Mouse (Mus musculus) liver, embryonic 14.5 days (tissue): ENCODE measurements around the gene Hivep3. TPM values are rescaled to one million over a fixed set of nuclear protein-coding genes. Genes with fewer than 3 reads are reported as not detected.

ENCODE experiments used
- ATAC-seq: fragments of 200-750 bp; cut with Nextera tagmentation; 2 replicates; pipeline ENCODE4 v1.8.0; 2017; ENCODE audit warnings: moderate number of reproducible peaks, mild to moderate bottlenecking, moderate library complexity; ENCODE audit not compliant: insufficient read depth
- DNase-seq, 3 experiments: peaks; one replicate each; pipeline ENCODE4 v3.0.0-alpha.2; 2012 to 2013; ENCODE audit warnings: low read depth in 3 of 3, low spot score in 3 of 3
- H3K27ac ChIP-seq: fragments of 300-500 bp; sonication (generic); 2 replicates; pipeline ENCODE4 v1.5.1; 2014; ENCODE audit warnings: moderate library complexity, mild to moderate bottlenecking, control low read depth, inconsistent platforms
- H3K27me3 ChIP-seq: fragments of 300-500 bp; sonication (generic); 2 replicates; pipeline ENCODE4 v1.6.1; 2014; ENCODE audit warnings: mild to moderate bottlenecking, low read length, moderate library complexity; ENCODE audit not compliant: control insufficient read depth, insufficient read depth
- H3K36me3 ChIP-seq: fragments of 300-500 bp; sonication (generic); replicated peaks from 2 replicates; pipeline ENCODE4 v1.6.1; 2014; ENCODE audit warnings: low read depth; ENCODE audit not compliant: control insufficient read depth, insufficient read depth
- H3K4me1 ChIP-seq, 2 experiments: fragments of 200-500 bp in 1 of 2; fragments of 300-500 bp in 1 of 2; sonication (generic) in 1 of 2; replicated peaks; 2 replicates each; pipeline ENCODE4 v1.6.1; 2012 to 2014; ENCODE audit warnings: antibody characterized with exemption in 1 of 2, inconsistent platforms in 1 of 2, low read length in 1 of 2; ENCODE audit not compliant: control insufficient read depth in 2 of 2, insufficient read depth in 2 of 2
- H3K4me2 ChIP-seq: fragments of 300-500 bp; sonication (generic); 2 replicates; pipeline ENCODE4 v1.6.1; 2014; ENCODE audit warnings: low read depth, mild to moderate bottlenecking, control low read depth, moderate library complexity
- H3K4me3 ChIP-seq, 2 experiments: fragments of 200-500 bp in 1 of 2; fragments of 300-500 bp in 1 of 2; sonication (generic) in 1 of 2; 2 replicates each; pipeline ENCODE4 v1.5.1; 2012 to 2014; ENCODE audit warnings: low read depth in 2 of 2, low read length in 2 of 2, mild to moderate bottlenecking in 2 of 2, control low read depth in 1 of 2, inconsistent platforms in 1 of 2, moderate library complexity in 1 of 2; ENCODE audit not compliant: insufficient read depth in 1 of 2
- H3K9ac ChIP-seq: fragments of 300-500 bp; sonication (generic); replicated peaks from 2 replicates; pipeline ENCODE4 v1.6.1; 2014; ENCODE audit warnings: mild to moderate bottlenecking, control low read depth, moderate library complexity
- H3K9me3 ChIP-seq: fragments of 300-500 bp; sonication (generic); 2 replicates; pipeline ENCODE4 v1.6.1; 2016; ENCODE audit warnings: low read length, mixed read lengths; ENCODE audit not compliant: control insufficient read depth
- CTCF ChIP-seq: IDR thresholded peaks from 2 replicates; pipeline ENCODE4 v1.5.1; 2016; ENCODE audit warnings: antibody characterized with exemption, low read depth, control low read depth
- EP300 ChIP-seq: IDR thresholded peaks from 2 replicates; pipeline ENCODE4 v1.6.1; 2016; ENCODE audit warnings: antibody characterized with exemption, low read depth
- WGBS: fragments of 180-500 bp; shearing (Covaris S2); extraction: QIAGEN DNeasy Blood & Tissue Kit; methylation state at CpG from one replicate; pipeline ENCODE4 v1.1.7; 2014; ENCODE audit not compliant: insufficient replicate concordance; 5-methylcytosine and 5-hydroxymethylcytosine counted together
- polyA plus RNA-seq, 2 experiments: library from polyadenylated mRNA; depleted of rRNA in 1 of 2; stranded (reverse) in 1 of 2; unstranded in 1 of 2; fragments of >200 nt; fragmentation: Nextera tagmentation in 1 of 2; extraction: Ambion mirVana in 1 of 2; gene quantifications; 2 replicates each; pipeline versions ENCODE4 v1.2.1 to v1.2.3; 2012 to 2014

Hivep3 gene
- polyA plus RNA-seq, 2 experiments, result 1.9 to 2.7 TPM

- Histone ChIP-seq H3K36me3 (no peaks in the 10 kb centered on the region), H3K27me3 (no peaks in the 10 kb centered on the region), H3K4me2 (no peak overlapping the region), H3K4me3 (no peak overlapping the region), H3K9me3 (no peaks in the 10 kb centered on the region), H3K27ac (no peak overlapping the region), H3K9ac (no peak overlapping the region), H3K4me1 (no peaks in the 10 kb centered on the region)
- DNase-seq (no peak), ATAC-seq (no peak)
- 68% methylated on average over 7 of the region's 7 CpGs for WGBS
- TF ChIP-seq CTCF (no peak), EP300 (no peak)
These were observed 267.3 kb downstream of the Hivep3 start for GRCm38 (mm10) chr4:120000881-120001280.

- Histone ChIP-seq H3K9me3 (no peaks in the 10 kb centered on the region), H3K27me3 (no peaks in the 10 kb centered on the region), H3K9ac (no peak overlapping the region), H3K27ac (no peak overlapping the region), H3K36me3 (no peaks in the 10 kb centered on the region), H3K4me3 (no peak overlapping the region), H3K4me2 (no peak overlapping the region), H3K4me1 (no peaks in the 10 kb centered on the region)
- DNase-seq, result no peak
- ATAC-seq, result no peak
- 32% methylated on average over 3 of the region's 3 CpGs for WGBS
- TF ChIP-seq CTCF (peak; percentile 41), EP300 (no peak)
These were observed 269.4 kb downstream of the Hivep3 start for GRCm38 (mm10) chr4:120003006-120003405.

GRCm38 (mm10) chr4:120006046-120006445 is 272.5 kb downstream of the Hivep3 start:
- no peaks in the 10 kb centered on the region for H3K4me1 ChIP-seq
- ATAC-seq (no peak), DNase-seq (no peak)
- no peaks in the 10 kb centered on the region for H3K9me3 ChIP-seq
- 42% methylated on average over 6 of the region's 6 CpGs for WGBS
- H3K4me2 ChIP-seq, result no peak overlapping the region
- TF ChIP-seq EP300, result no peak
- TF ChIP-seq CTCF, result no peak
- H3K27me3 ChIP-seq, result no peaks in the 10 kb centered on the region
- H3K9ac ChIP-seq, result no peak overlapping the region
- H3K4me3 ChIP-seq, result no peak overlapping the region
- no peaks in the 10 kb centered on the region for H3K36me3 ChIP-seq
- no peak overlapping the region for H3K27ac ChIP-seq

GRCm38 (mm10) chr4:120007889-120008288 is 274.3 kb downstream of the Hivep3 start:
- H3K27ac ChIP-seq, result no peak overlapping the region
- ATAC-seq (no peak), DNase-seq (no peak)
- TF ChIP-seq EP300 (no peak), CTCF (no peak)
- WGBS, result 9% methylated on average over 3 of the region's 3 CpGs
- H3K36me3 ChIP-seq, result no peaks in the 10 kb centered on the region
- H3K4me2 ChIP-seq, result no peak overlapping the region
- H3K9ac ChIP-seq, result no peak overlapping the region
- H3K4me1 ChIP-seq, result no peaks in the 10 kb centered on the region
- no peaks in the 10 kb centered on the region for H3K9me3 ChIP-seq
- H3K4me3 ChIP-seq, result no peak overlapping the region
- H3K27me3 ChIP-seq, result no peaks in the 10 kb centered on the region

- TF ChIP-seq EP300, result no peak
- TF ChIP-seq CTCF, result no peak
- H3K4me2 ChIP-seq, result no peak overlapping the region
- H3K9me3 ChIP-seq, result no peaks in the 10 kb centered on the region
- no peaks in the 10 kb centered on the region for H3K4me1 ChIP-seq
- no peaks in the 10 kb centered on the region for H3K27me3 ChIP-seq
- H3K27ac ChIP-seq, result no peak overlapping the region
- 42% methylated on average over 2 of the region's 2 CpGs for WGBS
- no peak for DNase-seq
- ATAC-seq, result no peak
- no peak overlapping the region for H3K9ac ChIP-seq
- no peaks in the 10 kb centered on the region for H3K36me3 ChIP-seq
- H3K4me3 ChIP-seq, result no peak overlapping the region
These were observed 275.6 kb downstream of the Hivep3 start for GRCm38 (mm10) chr4:120009151-120009550.

- Histone ChIP-seq H3K27ac (no peak overlapping the region), H3K27me3 (no peaks in the 10 kb centered on the region), H3K36me3 (no peaks in the 10 kb centered on the region), H3K4me2 (no peak overlapping the region), H3K9me3 (no peaks in the 10 kb centered on the region), H3K4me1 (no peaks in the 10 kb centered on the region), H3K4me3 (no peak overlapping the region), H3K9ac (no peak overlapping the region)
- no peak for DNase-seq
- WGBS, result 19% methylated on average over 10 of the region's 10 CpGs
- ATAC-seq, result no peak
- no peak for TF ChIP-seq EP300
- no peak for TF ChIP-seq CTCF
These were observed 278.2 kb downstream of the Hivep3 start for GRCm38 (mm10) chr4:120011788-120012187.
